Mouse (Mus musculus) G1E (cell line): ENCODE measurements around the gene Tbx3.

Experiments used
- CTCF ChIP-seq: IDR thresholded peaks from 2 replicates; pipeline ENCODE4 v1.5.1; 2012; ENCODE audit warnings: low read depth, low read length, inconsistent platforms, mixed read lengths
- GATA1 ChIP-seq: IDR thresholded peaks from 2 replicates; pipeline ENCODE4 v1.6.1; 2012; ENCODE audit warnings: borderline replicate concordance, low read length, inconsistent platforms, mixed read lengths
- GATA2 ChIP-seq: IDR thresholded peaks from 2 replicates; pipeline ENCODE4 v1.6.1; 2012; ENCODE audit warnings: low read depth, low read length, inconsistent platforms, borderline replicate concordance
- POLR2AphosphoS5 ChIP-seq: IDR thresholded peaks from 2 replicates; pipeline ENCODE4 v1.6.1; 2012; ENCODE audit warnings: low read depth, low read length, inconsistent platforms; ENCODE audit not compliant: insufficient replicate concordance
- TAL1 ChIP-seq: conservative IDR thresholded peaks from 2 replicates; pipeline ENCODE4 v1.6.1; 2012; ENCODE audit warnings: low read depth, low read length, inconsistent platforms, mixed read lengths

- TF ChIP-seq CTCF (no peak), GATA1 (no peak), TAL1 (no peak), GATA2 (no peak), POLR2AphosphoS5 (no peak)
Measured at GRCm38 (mm10) chr5:119659041-119659440, 11.4 kb upstream of the Tbx3 start.
